Mouse (Mus musculus): Measurements from ENCODE around the gene Zfp418.
"Not testable (repeated sequence)": the region's sequence is repeated elsewhere in the genome, so short reads cannot be mapped to it uniquely, and the experiment has no call there.

DNA sequence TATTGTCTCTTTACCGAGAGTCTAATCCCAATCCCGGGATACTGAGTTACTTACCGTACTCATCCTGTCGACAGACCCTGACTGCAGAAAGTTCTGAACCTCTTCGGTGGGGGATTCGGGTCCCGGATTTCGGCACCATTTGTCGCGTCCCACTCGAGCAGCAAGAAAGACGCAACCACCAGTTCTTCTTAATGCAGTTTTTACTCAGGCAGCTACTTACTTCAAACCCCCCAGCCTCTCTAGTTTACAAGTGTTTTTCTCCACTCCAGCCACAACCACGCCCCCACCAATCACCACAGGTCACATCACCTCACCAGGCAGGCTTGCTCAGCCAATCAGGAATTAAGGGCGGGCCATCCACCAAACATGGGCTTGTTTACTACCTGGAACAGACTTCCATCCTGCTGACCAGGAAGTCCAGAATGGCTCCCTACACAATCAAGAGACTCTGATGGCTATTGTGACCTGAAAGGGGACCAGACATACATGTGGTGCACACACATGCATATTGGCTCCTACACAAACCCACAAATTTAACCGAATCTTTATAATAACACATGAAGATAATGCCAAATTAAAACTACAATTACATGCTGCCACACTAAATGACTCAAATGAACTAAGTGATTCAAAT lies 40.5 kb upstream of the Zfp418 start:
- not testable (repeated sequence) for TF ChIP-seq GATA1, TAL1 (IDR thresholded peaks at IDR 0.05; ENCODE audit: low read length)

Measured in erythroblast, embryonic 14.5 days (primary cell).